Mouse (Mus musculus): Measurements from ENCODE around the gene Itpka. TPM values are rescaled to one million over a fixed set of nuclear protein-coding genes. Genes with fewer than 3 reads are reported as not detected.

Gene Itpka
- total and polyA plus RNA-seq, 2 experiments from 2014 or later: 0.50 to 1.00 TPM

DNA sequence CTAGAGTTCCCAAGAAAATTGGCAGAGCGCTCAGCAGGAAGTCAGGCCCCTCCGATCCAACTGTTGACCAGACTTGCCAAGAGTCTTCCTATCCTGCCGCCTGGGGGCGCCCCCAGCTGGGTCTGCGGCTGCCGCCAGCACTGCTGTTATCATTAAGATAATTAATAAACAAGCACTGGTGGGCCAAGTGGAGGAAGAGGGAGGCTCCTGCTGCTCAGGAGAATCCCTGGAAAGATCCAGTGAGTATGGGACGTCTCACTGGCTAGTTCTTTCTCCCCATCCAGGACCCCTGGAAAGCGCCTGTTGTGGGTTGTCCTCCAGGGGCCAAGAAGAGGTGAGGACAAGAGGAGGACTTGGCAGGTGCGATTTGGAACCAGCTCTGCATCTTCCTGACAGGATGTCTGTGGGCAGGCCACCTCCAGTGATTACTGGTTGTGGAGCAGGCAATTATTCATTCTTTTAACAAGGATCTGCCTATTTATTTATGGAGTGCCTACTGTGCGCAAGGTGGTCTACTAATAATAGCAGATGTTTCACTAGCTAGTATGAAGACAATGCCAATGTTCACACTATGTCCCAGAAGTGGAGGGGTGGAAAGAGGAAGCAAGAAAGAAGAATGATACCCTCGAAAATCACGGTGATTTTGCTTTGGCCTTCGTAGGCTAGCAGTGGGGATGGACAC is 56.2 kb downstream of the Itpka start:
- 8% methylated on average over 13 of the region's 13 CpGs for WGBS
- TF ChIP-seq CTCF (IDR thresholded peaks at IDR 0.05; ENCODE audit: low read depth) (peak; percentile 59), EP300 (IDR thresholded peaks at IDR 0.05; ENCODE audit: low read depth) (no peak)

DNA sequence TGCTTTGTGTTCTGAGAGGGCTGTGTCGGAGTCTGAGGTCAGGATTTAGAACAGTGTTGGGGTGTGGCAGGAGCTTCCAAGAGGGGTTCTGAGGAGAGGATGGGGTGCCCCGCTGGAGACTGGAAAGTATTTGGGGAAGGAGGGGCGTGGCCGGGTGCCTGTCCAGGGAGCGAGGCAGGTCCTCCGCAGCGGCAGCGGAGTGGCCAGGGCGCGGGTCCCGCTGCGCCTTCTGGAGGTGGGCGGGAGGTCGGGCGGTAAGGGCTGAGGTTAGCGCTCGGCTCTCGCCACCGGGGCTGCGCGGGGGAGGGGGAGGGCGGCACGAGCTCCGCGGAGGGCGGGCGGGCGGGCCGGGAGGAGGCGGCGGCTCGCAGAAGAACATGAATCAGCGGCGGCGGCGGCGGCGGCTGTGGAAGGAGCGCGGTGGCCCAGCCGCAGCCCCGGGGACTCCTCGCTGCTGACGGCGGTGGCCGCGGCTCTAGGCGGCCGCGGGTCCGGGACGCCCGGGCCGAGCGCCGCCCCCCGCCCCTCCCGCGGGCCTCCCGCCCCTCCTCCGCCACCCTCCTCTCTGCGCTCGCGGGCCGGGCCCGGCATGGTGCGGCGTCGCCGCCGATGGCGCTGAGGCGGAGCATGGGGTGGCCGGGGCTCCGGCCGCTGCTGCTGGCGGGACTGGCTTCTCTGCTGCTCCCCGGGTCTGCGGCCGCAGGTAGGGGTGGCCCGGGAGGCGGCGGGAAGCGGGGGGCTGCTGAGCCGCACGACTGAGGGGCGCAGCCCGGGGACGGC is 57.2 kb downstream of the Itpka start:
- under 1% methylated on average over 39 of the region's 89 CpGs for WGBS
- peaks cover 4% of the 10 kb centered on the region; the same call in 1 of the 2 replicates for H3K27me3 ChIP-seq (ENCODE audit: control insufficient read depth, insufficient read depth, low read length)

More for the DNA sequence above, 56.2 kb downstream of the Itpka start:
- Histone ChIP-seq H3K9me3 (replicated peaks; ENCODE audit: control insufficient read depth, low read length) (no peaks in the 10 kb centered on the region), H3K36me3 (replicated peaks; ENCODE audit: control insufficient read depth, insufficient read depth, low read length) (no peaks in the 10 kb centered on the region), H3K27me3 (ENCODE audit: control insufficient read depth, insufficient read depth, low read length) (peaks cover 4% of the 10 kb centered on the region; the same call in 1 of the 2 replicates), H3K4me2 (ENCODE audit: low read depth, low read length) (peak overlapping the region; percentile 100), H3K4me1 (ENCODE audit: control insufficient read depth, insufficient read depth) (peaks cover 20% of the 10 kb centered on the region), H3K27ac (ENCODE audit: low read depth) (peak overlapping the region; percentile 58), H3K4me3 (ENCODE audit: low read depth, low read length) (peak overlapping the region; percentile 82), H3K9ac (replicated peaks; ENCODE audit: low read depth, low read length) (no peak overlapping the region)
- DNase-seq (ENCODE audit: low spot score) (peak; percentile 80), ATAC-seq (ENCODE audit: insufficient read depth, low read depth) (peak; percentile 50)

DNA sequence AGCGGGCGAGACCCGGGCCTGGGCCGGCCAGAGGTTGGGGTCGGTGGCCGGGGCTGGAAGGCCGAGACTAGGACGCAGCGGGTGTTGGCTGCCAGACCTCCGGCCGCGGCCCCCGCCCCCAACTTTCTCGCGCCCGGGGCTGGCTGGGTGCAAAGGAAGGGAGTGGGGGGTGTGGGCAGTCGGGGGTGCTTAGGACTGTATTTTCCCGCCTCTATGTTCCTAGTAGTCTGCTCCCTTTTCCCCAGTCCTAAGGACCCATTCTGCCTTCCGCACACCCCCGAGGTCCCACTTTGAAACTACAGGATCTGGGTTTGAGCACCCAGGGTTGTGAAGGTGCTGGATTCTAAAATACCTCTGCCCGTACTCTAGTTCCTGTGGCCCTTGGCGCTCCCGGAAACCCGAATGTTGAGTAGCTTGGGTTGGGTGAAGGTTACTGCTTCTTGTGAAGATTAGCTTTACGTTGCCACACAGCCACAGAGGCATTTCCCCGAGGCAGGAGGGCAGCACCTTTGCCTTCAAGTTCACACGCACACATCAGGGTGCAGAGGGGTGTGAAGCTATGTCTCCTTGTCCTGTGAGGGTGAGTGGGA is 57.9 kb downstream of the Itpka start:
- peaks cover 4% of the 10 kb centered on the region; the same call in 1 of the 2 replicates for H3K27me3 ChIP-seq (ENCODE audit: control insufficient read depth, insufficient read depth, low read length)
- peak; percentile 13; the same call in 1 of the 2 replicates for ATAC-seq (ENCODE audit: insufficient read depth, low read depth)
- H3K27ac ChIP-seq (ENCODE audit: low read depth): no peak overlapping the region
- H3K9me3 ChIP-seq (replicated peaks; ENCODE audit: control insufficient read depth, low read length): no peaks in the 10 kb centered on the region
- TF ChIP-seq EP300 (IDR thresholded peaks at IDR 0.05; ENCODE audit: low read depth) (no peak), CTCF (IDR thresholded peaks at IDR 0.05; ENCODE audit: low read depth) (no peak)
- H3K4me1 ChIP-seq (ENCODE audit: control insufficient read depth, insufficient read depth): peaks cover 23% of the 10 kb centered on the region
- H3K4me3 ChIP-seq (ENCODE audit: low read depth, low read length): peak overlapping the region; percentile 82
- H3K4me2 ChIP-seq (ENCODE audit: low read depth, low read length): peak overlapping the region; percentile 100
- H3K36me3 ChIP-seq (replicated peaks; ENCODE audit: control insufficient read depth, insufficient read depth, low read length): no peaks in the 10 kb centered on the region
- peak overlapping the region; percentile 71 for H3K9ac ChIP-seq (replicated peaks; ENCODE audit: low read depth, low read length)
- WGBS: 2% methylated on average over 23 of the region's 27 CpGs
- no peak for DNase-seq (ENCODE audit: low spot score)

More for the DNA sequence above, 57.2 kb downstream of the Itpka start:
- Histone ChIP-seq H3K4me3 (ENCODE audit: low read depth, low read length) (peak overlapping the region; percentile 82), H3K9ac (replicated peaks; ENCODE audit: low read depth, low read length) (peak overlapping the region; percentile 71), H3K27ac (ENCODE audit: low read depth) (peak overlapping the region; percentile 20; the same call in 1 of the 2 replicates), H3K4me1 (ENCODE audit: control insufficient read depth, insufficient read depth) (peaks cover 20% of the 10 kb centered on the region), H3K4me2 (ENCODE audit: low read depth, low read length) (peak overlapping the region; percentile 100), H3K9me3 (replicated peaks; ENCODE audit: control insufficient read depth, low read length) (no peaks in the 10 kb centered on the region), H3K36me3 (replicated peaks; ENCODE audit: control insufficient read depth, insufficient read depth, low read length) (no peaks in the 10 kb centered on the region)
- peak; percentile 65 for ATAC-seq (ENCODE audit: insufficient read depth, low read depth)
- peak; percentile 19 for DNase-seq (ENCODE audit: low spot score)
- TF ChIP-seq EP300 (IDR thresholded peaks at IDR 0.05; ENCODE audit: low read depth): no peak
- TF ChIP-seq CTCF (IDR thresholded peaks at IDR 0.05; ENCODE audit: low read depth): no peak

Other genes starting within 250 kb of the Itpka start
- gene Exd1, start 194.7 kb upstream of the Itpka start, total RNA-seq (2014; rRNA removed; ENCODE audit: low replicate concordance): not detected in 2 replicates
- gene Exd1, start 194.7 kb upstream of the Itpka start, polyA plus RNA-seq (2015; fragmentation: Nextera tagmentation; extraction: Ambion mirVana): 0.03 and 0.18 TPM in 2 replicates
- gene Chp1, start 194.6 kb upstream of the Itpka start, total RNA-seq (2014; rRNA removed; ENCODE audit: low replicate concordance): 81.1 and 82.3 TPM in 2 replicates
- 51.1 and 53.3 TPM in 2 replicates for gene Chp1, start 194.6 kb upstream of the Itpka start, polyA plus RNA-seq (2015; fragmentation: Nextera tagmentation; extraction: Ambion mirVana)
- 25.0 and 26.8 TPM in 2 replicates for gene Nusap1, start 124.0 kb upstream of the Itpka start, total RNA-seq (2014; rRNA removed; ENCODE audit: low replicate concordance)
- gene Nusap1, start 124.0 kb upstream of the Itpka start, polyA plus RNA-seq (2015; fragmentation: Nextera tagmentation; extraction: Ambion mirVana): 13.5 and 14.2 TPM in 2 replicates
- 0.88 and 12.2 TPM in 2 replicates for gene Oip5, start 123.9 kb upstream of the Itpka start, total RNA-seq (2014; rRNA removed; ENCODE audit: low replicate concordance)
- 6.1 and 7.0 TPM in 2 replicates for gene Oip5, start 123.9 kb upstream of the Itpka start, polyA plus RNA-seq (2015; fragmentation: Nextera tagmentation; extraction: Ambion mirVana)
- 28.4 and 37.9 TPM in 2 replicates for gene Ndufaf1, start 79.5 kb upstream of the Itpka start, total RNA-seq (2014; rRNA removed; ENCODE audit: low replicate concordance)
- gene Ndufaf1, start 79.5 kb upstream of the Itpka start, polyA plus RNA-seq (2015; fragmentation: Nextera tagmentation; extraction: Ambion mirVana): 79.9 and 83.3 TPM in 2 replicates
- gene Rtf1, start 67.3 kb upstream of the Itpka start, total RNA-seq (2014; rRNA removed; ENCODE audit: low replicate concordance): 7.9 and 10.2 TPM in 2 replicates
- gene Rtf1, start 67.3 kb upstream of the Itpka start, polyA plus RNA-seq (2015; fragmentation: Nextera tagmentation; extraction: Ambion mirVana): 24.3 and 25.6 TPM in 2 replicates
- gene Ltk, start 18.1 kb downstream of the Itpka start, total RNA-seq (2014; rRNA removed; ENCODE audit: low replicate concordance): not detected in 2 replicates
- gene Ltk, start 18.1 kb downstream of the Itpka start, polyA plus RNA-seq (2015; fragmentation: Nextera tagmentation; extraction: Ambion mirVana): 0.05 and 0.07 TPM in 2 replicates
- gene Rpap1, start 45.2 kb downstream of the Itpka start, total RNA-seq (2014; rRNA removed; ENCODE audit: low replicate concordance): 13.9 and 20.5 TPM in 2 replicates
- 9.0 and 10.2 TPM in 2 replicates for gene Rpap1, start 45.2 kb downstream of the Itpka start, polyA plus RNA-seq (2015; fragmentation: Nextera tagmentation; extraction: Ambion mirVana)
- gene Tyro3, start 55.4 kb downstream of the Itpka start, total RNA-seq (2014; rRNA removed; ENCODE audit: low replicate concordance): 8.5 and 19.0 TPM in 2 replicates
- 3.1 and 3.5 TPM in 2 replicates for gene Tyro3, start 55.4 kb downstream of the Itpka start, polyA plus RNA-seq (2015; fragmentation: Nextera tagmentation; extraction: Ambion mirVana)
- 48.5 and 68.4 TPM in 2 replicates for gene Mga, start 154.9 kb downstream of the Itpka start, total RNA-seq (2014; rRNA removed; ENCODE audit: low replicate concordance)
- gene Mga, start 154.9 kb downstream of the Itpka start, polyA plus RNA-seq (2015; fragmentation: Nextera tagmentation; extraction: Ambion mirVana): 10.8 and 11.6 TPM in 2 replicates
- 7.6 and 18.7 TPM in 2 replicates for gene Mapkbp1, start 230.4 kb downstream of the Itpka start, total RNA-seq (2014; rRNA removed; ENCODE audit: low replicate concordance)
- gene Mapkbp1, start 230.4 kb downstream of the Itpka start, polyA plus RNA-seq (2015; fragmentation: Nextera tagmentation; extraction: Ambion mirVana): 1.1 TPM in 2 replicates

All from heart, postnatal 0 days (tissue).